Comparison of ENCODE assay signal across 39 mouse cellular contexts in the genomic region with DNA sequence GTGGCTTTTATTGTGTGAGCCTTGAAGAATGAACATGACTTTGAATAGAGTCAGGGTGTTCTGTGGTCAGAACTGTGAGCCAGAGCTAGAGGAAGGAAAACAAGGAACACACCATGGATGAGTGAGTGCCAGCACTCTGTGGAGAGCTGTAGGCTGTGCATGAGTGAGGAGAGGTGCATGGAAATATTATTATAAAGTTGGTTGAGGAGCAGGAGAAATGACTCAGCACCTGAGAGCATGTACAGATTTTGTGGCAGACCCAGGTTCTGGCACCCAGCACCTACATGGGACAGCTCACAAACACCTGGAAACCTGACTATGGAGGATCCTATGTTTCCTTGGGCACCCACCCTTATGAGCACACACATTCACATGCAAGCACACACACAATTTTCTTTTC. TPM values are rescaled to one million over a fixed set of nuclear protein-coding genes. Genes with fewer than 3 reads are reported as not detected.
"Had no signal": no experiment of that assay in that cellular context is flagged by ENCODE, and none has a peak within 500 bp of the region (broad histone marks: within the 10 kb centered on the region; RNA-seq: fewer than 3 reads in every experiment).

No protein-coding gene starts in this region.

- H3K9me3 ChIP-seq: limb, embryonic 10.5 days; limb, embryonic 12.5 days; limb, embryonic 13.5 days; limb, embryonic 15.5 days; liver, embryonic 12.5 days; liver, embryonic 13.5 days; liver, embryonic 15.5 days; lung, embryonic 15.5 days; midbrain, embryonic 10.5 days; midbrain, embryonic 12.5 days; midbrain, embryonic 13.5 days; midbrain, embryonic 15.5 days; neural tube, embryonic 12.5 days had no signal

- H3K4me3 ChIP-seq: limb, embryonic 10.5 days; limb, embryonic 12.5 days; limb, embryonic 13.5 days; limb, embryonic 15.5 days; liver, embryonic 12.5 days; liver, embryonic 13.5 days; liver, embryonic 15.5 days; lung, embryonic 15.5 days; megakaryocyte, embryonic 14.5 days; midbrain, embryonic 10.5 days; midbrain, embryonic 12.5 days; midbrain, embryonic 13.5 days; midbrain, embryonic 15.5 days; myocyte; neural tube, embryonic 12.5 days had no signal

- H3K27ac ChIP-seq: limb, embryonic 10.5 days; limb, embryonic 12.5 days; limb, embryonic 13.5 days; limb, embryonic 15.5 days; liver, embryonic 12.5 days; liver, embryonic 13.5 days; liver, embryonic 14.5 days; liver, embryonic 15.5 days; lung, embryonic 15.5 days; macrophage; midbrain, embryonic 10.5 days; midbrain, embryonic 12.5 days; midbrain, embryonic 13.5 days; midbrain, embryonic 15.5 days; neural tube, embryonic 12.5 days had no signal

- H3K4me2 ChIP-seq: limb, embryonic 12.5 days; limb, embryonic 13.5 days; limb, embryonic 15.5 days; liver, embryonic 11.5 days; liver, embryonic 12.5 days; liver, embryonic 13.5 days; liver, embryonic 15.5 days; lung, embryonic 14.5 days; lung, embryonic 15.5 days; midbrain, embryonic 11.5 days; midbrain, embryonic 12.5 days; midbrain, embryonic 13.5 days; midbrain, embryonic 15.5 days; neural tube, embryonic 12.5 days had no signal

- ATAC-seq: liver, embryonic 12.5 days; liver, postnatal 0 days; lung, postnatal 0 days; midbrain, embryonic 13.5 days; midbrain, embryonic 15.5 days; midbrain, embryonic 16.5 days had no signal

- H3K9ac ChIP-seq: limb, embryonic 12.5 days; limb, embryonic 13.5 days; limb, embryonic 15.5 days; liver, embryonic 12.5 days; liver, embryonic 13.5 days; liver, embryonic 14.5 days; liver, embryonic 15.5 days; liver, postnatal 0 days; lung, embryonic 14.5 days; lung, embryonic 15.5 days; midbrain, embryonic 12.5 days; midbrain, embryonic 13.5 days; midbrain, embryonic 15.5 days; neural tube, embryonic 12.5 days had no signal

- DNase-seq: left cerebral cortex, postnatal 4 days; liver; liver, embryonic 13.5 days; liver, postnatal 0 days; lung, adult 18-20 months; lung, adult 2 months; lung, embryonic 14.5 days; lung, postnatal 10 days; lung, postnatal 14 days; lung, postnatal 36 days; lung, postnatal 4 days; midbrain, embryonic 14.5 days had no signal

- H3K36me3 ChIP-seq: limb, embryonic 10.5 days; limb, embryonic 12.5 days; limb, embryonic 13.5 days; limb, embryonic 15.5 days; liver, embryonic 12.5 days; liver, embryonic 13.5 days; liver, embryonic 15.5 days; lung, embryonic 15.5 days; midbrain, embryonic 10.5 days; midbrain, embryonic 12.5 days; midbrain, embryonic 13.5 days; midbrain, embryonic 15.5 days; neural tube, embryonic 12.5 days had no signal

- H3K27me3 ChIP-seq: limb, embryonic 12.5 days; limb, embryonic 13.5 days; limb, embryonic 15.5 days; liver, embryonic 12.5 days; liver, embryonic 13.5 days; liver, embryonic 15.5 days; lung, embryonic 15.5 days; megakaryocyte, embryonic 14.5 days; midbrain, embryonic 12.5 days; midbrain, embryonic 13.5 days; midbrain, embryonic 15.5 days; neural tube, embryonic 12.5 days had no signal

- H3K4me1 ChIP-seq: midbrain, embryonic 12.5 days; midbrain, embryonic 13.5 days; midbrain, embryonic 15.5 days; neural tube, embryonic 12.5 days had no signal

RNA-seq across cellular contexts. Expression of gene Ninj2, which starts 11.9 kb away (rescaled TPM):
- total RNA-seq: left cerebral cortex, postnatal 4 days; liver, adult 2 months; megakaryocyte progenitor cell, adult 5-6 weeks; megakaryocyte, adult 5-6 weeks; megakaryocyte-erythroid progenitor cell, adult 5-6 weeks; midbrain, postnatal 0 days had no signal
- polyA plus RNA-seq: limb, embryonic 10.5 days; limb, embryonic 11.5 days; limb, embryonic 12.5 days; liver, adult 2 months; liver, embryonic 11.5 days; liver, embryonic 12.5 days; liver, embryonic 13.5 days; macrophage; midbrain, embryonic 10.5 days; midbrain, embryonic 11.5 days; midbrain, embryonic 12.5 days; midbrain, embryonic 13.5 days; midbrain, embryonic 14.5 days; midbrain, embryonic 15.5 days; midbrain, embryonic 16.5 days; midbrain, postnatal 0 days; neural tube, embryonic 11.5 days; neural tube, embryonic 12.5 days had no signal
